Mouse (Mus musculus) cerebellum, adult 2 months (tissue): ENCODE results near the gene Ggt6. TPM values are rescaled to one million over a fixed set of nuclear protein-coding genes. Genes with fewer than 3 reads are reported as not detected.
A peak's percentile ranks its signal among the peaks of the same experiment; 100 is the strongest.

Experiments used
- DNase-seq, 2 experiments: peaks; one replicate each; pipeline ENCODE4 v3.0.0; 2021
- H3K27ac ChIP-seq: fragments of 200-500 bp; 2 replicates; pipeline ENCODE4 v1.5.1; 2012; ENCODE audit warnings: low read length, control low read depth, inconsistent platforms; ENCODE audit not compliant: insufficient read depth
- H3K27me3 ChIP-seq: fragments of 200-500 bp; 2 replicates; pipeline ENCODE4 v1.6.1; 2012; ENCODE audit warnings: inconsistent platforms, mild to moderate bottlenecking, low read length, moderate library complexity; ENCODE audit not compliant: control insufficient read depth, insufficient read depth
- H3K4me1 ChIP-seq: fragments of 200-500 bp; 2 replicates; pipeline ENCODE4 v1.6.1; 2011; ENCODE audit warnings: low read length; ENCODE audit not compliant: control insufficient read depth, insufficient read depth
- H3K4me3 ChIP-seq: fragments of 200-500 bp; replicated peaks from 2 replicates; pipeline ENCODE3; 2011; ENCODE audit warnings: mild to moderate bottlenecking, low read depth, low read length, control low read depth; ENCODE audit not compliant: insufficient read depth
- CTCF ChIP-seq: fragments of 200-500 bp; IDR thresholded peaks from 2 replicates; pipeline ENCODE4 v1.5.1; 2011; ENCODE audit warnings: low read depth, mild to moderate bottlenecking, control low read depth, low read length, moderate library complexity, borderline replicate concordance; ENCODE audit not compliant: insufficient read depth
- POLR2A ChIP-seq: fragments of 200-500 bp; IDR thresholded peaks from 2 replicates; pipeline ENCODE4 v1.6.1; 2011; ENCODE audit warnings: low read length, control low read depth, borderline replicate concordance; ENCODE audit not compliant: insufficient read depth
- WGBS: fragments of 180-500 bp; shearing (Covaris S2); methylation state at CpG from one replicate; pipeline ENCODE4 v1.1.7; 2018; 5-methylcytosine and 5-hydroxymethylcytosine counted together
- polyA plus RNA-seq: library from polyadenylated mRNA; depleted of rRNA; stranded (reverse); fragments of >200 nt; gene quantifications from 2 replicates; pipeline ENCODE4 v1.2.3, GENCODE M21; 2012

The Ggt6 gene
- polyA plus RNA-seq, 1 experiment: 0.15 TPM

DNA sequence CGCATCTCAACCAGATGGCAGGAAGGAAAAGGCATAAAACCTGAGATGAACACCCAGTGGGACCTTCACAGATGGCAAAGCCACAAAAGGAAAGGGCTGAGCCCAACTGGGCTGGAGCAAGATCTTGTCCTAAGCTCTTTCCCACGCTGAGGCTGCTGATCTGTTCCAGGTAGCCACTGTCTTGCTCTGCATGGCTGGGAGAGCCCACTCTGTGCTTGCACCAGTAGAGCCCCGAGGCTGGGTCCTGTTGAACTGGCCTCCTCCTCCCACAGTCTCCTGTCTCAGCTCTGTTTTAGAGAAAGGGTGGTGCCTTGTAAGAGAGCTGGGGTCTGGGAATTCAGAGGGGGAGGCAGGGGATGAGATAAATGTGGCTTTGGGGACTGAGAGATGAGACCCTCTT is 28.2 kb upstream of the Ggt6 start:
- no peak for TF ChIP-seq CTCF
- no peak for TF ChIP-seq POLR2A
- Histone ChIP-seq H3K27ac (no peak overlapping the region), H3K27me3 (no peaks in the 10 kb centered on the region; the same call in 1 of the 2 replicates), H3K4me3 (no peak overlapping the region), H3K4me1 (no peaks in the 10 kb centered on the region; the same call in 1 of the 2 replicates)
- DNase-seq: no peak
- 32% methylated on average over 3 of the region's 3 CpGs for WGBS

- H3K4me1 ChIP-seq: no peaks in the 10 kb centered on the region; the same call in 1 of the 2 replicates
- H3K4me3 ChIP-seq: no peak overlapping the region
- no peak for TF ChIP-seq POLR2A
- TF ChIP-seq CTCF: no peak
- DNase-seq: no peak
- H3K27me3 ChIP-seq: no peaks in the 10 kb centered on the region; the same call in 1 of the 2 replicates
- WGBS: 30% methylated on average over 7 of the region's 7 CpGs
- no peak overlapping the region for H3K27ac ChIP-seq
Measured at GRCm38 (mm10) chr11:72407574-72407973, 27.8 kb upstream of the Ggt6 start.

DNA sequence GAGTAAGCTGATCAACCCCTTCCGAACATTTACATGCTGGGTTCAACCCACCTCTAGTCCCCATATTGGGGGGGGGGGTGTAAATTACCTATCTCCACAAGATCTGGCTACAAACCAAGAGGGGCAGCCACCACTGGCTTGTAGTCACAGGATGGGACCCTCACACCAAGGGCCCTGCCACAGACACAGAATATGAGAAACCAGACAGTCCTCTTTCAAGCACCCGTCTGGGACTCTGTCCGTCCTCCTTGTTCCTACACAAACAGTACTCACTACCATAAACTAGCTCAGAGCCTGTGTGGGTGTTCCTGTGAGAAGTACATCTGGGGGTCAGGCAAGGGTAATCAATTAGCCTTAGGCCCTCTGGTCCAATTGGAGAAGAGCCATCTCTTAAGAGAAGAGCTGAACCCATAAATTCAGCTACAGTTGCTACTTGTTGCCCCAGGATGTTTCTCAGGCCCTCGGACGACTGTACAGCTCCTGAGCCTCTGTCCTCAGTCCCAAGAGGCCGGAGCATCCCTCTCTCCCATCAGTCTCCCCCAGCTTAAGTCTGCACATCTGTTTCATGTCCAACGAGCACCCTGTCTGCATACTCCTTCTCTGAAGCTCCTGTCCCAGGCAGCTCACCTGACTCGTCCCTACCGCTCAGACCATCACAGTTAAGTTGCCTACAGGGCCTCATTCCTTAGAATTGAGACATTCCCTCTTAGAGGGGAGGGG is 26.7 kb upstream of the Ggt6 start:
- WGBS: 80% methylated on average over 9 of the region's 9 CpGs
- no peak overlapping the region for H3K27ac ChIP-seq
- no peak for DNase-seq

DNA sequence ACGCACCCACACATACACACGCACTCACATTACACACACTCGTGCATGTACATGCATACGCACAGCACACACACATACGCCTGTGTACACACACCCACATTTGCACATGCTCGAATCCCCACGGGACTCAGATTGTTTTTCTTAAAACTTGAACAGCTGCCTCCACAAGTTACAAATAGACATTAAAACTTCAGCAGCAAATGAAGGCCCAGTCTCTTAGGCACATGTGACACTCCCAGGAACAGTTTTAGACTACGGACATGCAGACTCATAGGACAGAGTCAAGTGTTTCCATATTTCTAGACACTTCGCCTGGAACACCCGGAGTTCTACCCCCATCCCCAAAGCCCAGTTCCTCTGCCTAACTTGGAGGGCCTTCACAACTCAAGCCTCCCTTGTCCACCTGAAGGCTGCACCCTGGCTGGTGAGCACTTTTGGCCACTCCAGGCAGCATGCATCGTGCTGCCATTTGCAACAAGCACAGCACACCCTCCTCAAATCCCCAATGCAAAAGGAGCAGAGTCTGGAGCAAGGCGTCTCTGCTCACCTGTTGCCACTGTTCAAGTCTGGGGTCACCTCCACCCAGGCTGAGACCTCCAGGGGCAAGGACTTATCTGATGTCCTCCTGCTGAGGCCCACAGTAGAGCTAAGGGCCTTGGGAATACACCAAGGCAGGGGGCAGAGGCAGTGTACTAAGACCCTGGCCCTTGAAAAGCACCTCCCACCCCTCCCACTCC is 25.5 kb upstream of the Ggt6 start:
- H3K4me1 ChIP-seq: no peaks in the 10 kb centered on the region; the same call in 1 of the 2 replicates
- no peak overlapping the region for H3K27ac ChIP-seq
- H3K27me3 ChIP-seq: no peaks in the 10 kb centered on the region; the same call in 1 of the 2 replicates
- DNase-seq: no peak
- WGBS: 85% methylated on average over 12 of the region's 12 CpGs
- no peak overlapping the region for H3K4me3 ChIP-seq
- TF ChIP-seq POLR2A (no peak), CTCF (no peak)

More for the DNA sequence above, 26.7 kb upstream of the Ggt6 start:
- no peak for TF ChIP-seq POLR2A
- no peak for TF ChIP-seq CTCF
- Histone ChIP-seq H3K4me3 (no peak overlapping the region), H3K27me3 (no peaks in the 10 kb centered on the region; the same call in 1 of the 2 replicates), H3K4me1 (no peaks in the 10 kb centered on the region; the same call in 1 of the 2 replicates)

DNA sequence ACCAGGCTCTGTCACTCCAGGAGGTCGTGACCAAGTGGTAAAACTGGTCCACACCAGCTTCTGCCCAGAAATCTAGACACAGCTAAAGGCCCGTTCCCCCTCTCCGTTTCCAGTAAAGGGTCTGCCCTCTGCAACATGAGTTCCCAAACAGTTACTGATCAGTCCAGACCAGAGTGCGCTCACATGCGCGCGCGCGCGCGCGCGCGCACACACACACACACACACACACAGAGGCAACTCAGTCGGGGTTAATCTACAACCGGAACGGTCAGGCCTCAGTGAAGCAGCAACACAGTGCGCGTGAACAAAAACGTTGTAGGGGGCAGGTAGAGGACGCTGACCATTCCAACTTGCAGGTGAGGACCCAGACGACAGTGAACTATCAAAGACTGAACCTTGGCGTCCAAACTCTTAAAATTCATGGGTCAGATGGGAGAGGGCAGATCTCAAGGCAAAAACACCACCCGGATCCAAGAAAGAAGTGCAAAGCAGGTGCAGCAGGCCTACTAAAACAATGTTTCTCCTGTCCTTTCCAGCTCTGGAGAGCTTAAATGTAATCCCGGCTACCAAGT is 24.7 kb upstream of the Ggt6 start:
- no peak for DNase-seq
- Histone ChIP-seq H3K27me3 (no peaks in the 10 kb centered on the region; the same call in 1 of the 2 replicates), H3K4me3 (no peak overlapping the region), H3K27ac (no peak overlapping the region), H3K4me1 (no peaks in the 10 kb centered on the region; the same call in 1 of the 2 replicates)
- WGBS: 4% methylated on average over 25 of the region's 25 CpGs
- TF ChIP-seq POLR2A (no peak), CTCF (no peak)

GRCm38 (mm10) chr11:72411093-72411921 is 24.0 kb upstream of the Ggt6 start, which contains the start of gene Smtnl2:
Gene Smtnl2 (minus strand): TSS chr11:72411713.
- Histone ChIP-seq H3K27ac (no peak within 1 kb of the TSS), H3K4me3 (peak within 1 kb of the TSS; percentile 23), H3K4me1 (no peaks in the 10 kb centered on the region; the same call in 1 of the 2 replicates), H3K27me3 (no peaks in the 10 kb centered on the region; the same call in 1 of the 2 replicates)
- no peak for TF ChIP-seq CTCF
- under 1% methylated on average over 86 of the region's 86 CpGs for WGBS
- DNase-seq: peak in 1 of 2 experiments; percentile 25

DNA sequence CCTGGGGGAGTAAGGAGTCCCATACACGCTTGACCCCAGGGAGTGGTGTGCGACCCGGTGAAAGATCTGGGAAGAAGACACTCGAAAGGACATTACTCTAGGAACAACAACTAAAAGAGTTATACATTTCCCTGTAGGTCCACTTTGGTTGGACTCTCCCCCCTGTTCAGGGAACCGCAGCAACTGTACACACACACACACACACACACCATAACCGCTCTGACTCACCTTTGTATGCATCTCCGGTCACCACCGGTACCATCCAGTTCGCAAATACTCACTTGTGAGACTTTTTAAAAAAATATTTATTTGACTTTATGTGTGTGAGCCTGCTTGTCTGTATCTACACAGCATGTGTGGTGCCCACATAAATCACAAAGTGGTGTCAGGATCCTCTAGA is 23.4 kb upstream of the Ggt6 start:
- Histone ChIP-seq H3K4me3 (no peak overlapping the region), H3K27me3 (no peaks in the 10 kb centered on the region; the same call in 1 of the 2 replicates), H3K27ac (no peak overlapping the region), H3K4me1 (no peaks in the 10 kb centered on the region; the same call in 1 of the 2 replicates)
- TF ChIP-seq POLR2A (no peak), CTCF (no peak)
- DNase-seq: no peak
- 50% methylated on average over 9 of the region's 9 CpGs for WGBS
